Mouse (Mus musculus): Measurements from ENCODE around the gene Gm20605. TPM values are rescaled to one million over a fixed set of nuclear protein-coding genes. Genes with fewer than 3 reads are reported as not detected.
A peak's percentile ranks its signal among the peaks of the same experiment; 100 is the strongest.

Gm20605 gene
- polyA plus RNA-seq, 1 experiment from 2014 or later = 10.1 TPM

- Histone ChIP-seq H3K27ac (ENCODE audit: low read depth) (peak overlapping the region; percentile 79; the same call in 1 of the 2 replicates), H3K9ac (ENCODE audit: low read length) (no peak overlapping the region), H3K36me3 (ENCODE audit: control insufficient read depth, insufficient read depth, low read length) (peaks cover 20% of the 10 kb centered on the region), H3K4me2 (ENCODE audit: low read length) (no peak overlapping the region), H3K27me3 (replicated peaks; ENCODE audit: control insufficient read depth, insufficient read depth, low read length) (no peaks in the 10 kb centered on the region), H3K4me1 (replicated peaks; ENCODE audit: control insufficient read depth, insufficient read depth, low read length) (peaks cover 38% of the 10 kb centered on the region), H3K4me3 (ENCODE audit: low read depth, low read length) (no peak overlapping the region), H3K9me3 (ENCODE audit: control insufficient read depth, low read length) (no peaks in the 10 kb centered on the region)
- no peak for ATAC-seq (replicated peaks; ENCODE audit: low FRiP score, low TSS enrichment, low read depth)
- WGBS = 89% methylated on average over 1 of the region's 1 CpGs
- DNase-seq (ENCODE audit: low spot score) = no peak
These were observed 41.3 kb downstream of the Gm20605 start for GRCm38 (mm10) chr5:137670240-137670639.

- no peaks in the 10 kb centered on the region for H3K27me3 ChIP-seq (replicated peaks; ENCODE audit: control insufficient read depth, insufficient read depth, low read length)
- H3K9me3 ChIP-seq (ENCODE audit: control insufficient read depth, low read length) = no peaks in the 10 kb centered on the region
- peak overlapping the region; percentile 29 for H3K4me2 ChIP-seq (ENCODE audit: low read length)
- peak overlapping the region; percentile 79 for H3K27ac ChIP-seq (ENCODE audit: low read depth)
- DNase-seq (ENCODE audit: low spot score) (peak; percentile 79), ATAC-seq (replicated peaks; ENCODE audit: low FRiP score, low TSS enrichment, low read depth) (peak; percentile 84)
- H3K4me1 ChIP-seq (replicated peaks; ENCODE audit: control insufficient read depth, insufficient read depth, low read length) = peaks cover 38% of the 10 kb centered on the region
- WGBS = 4% methylated on average over 9 of the region's 9 CpGs
- peaks cover 7% of the 10 kb centered on the region for H3K36me3 ChIP-seq (ENCODE audit: control insufficient read depth, insufficient read depth, low read length)
- H3K9ac ChIP-seq (ENCODE audit: low read length) = no peak overlapping the region
- no peak overlapping the region for H3K4me3 ChIP-seq (ENCODE audit: low read depth, low read length)
These were observed 42.7 kb downstream of the Gm20605 start for GRCm38 (mm10) chr5:137671443-137672240.

GRCm38 (mm10) chr5:137672361-137672760 lies 43.4 kb downstream of the Gm20605 start:
- Histone ChIP-seq H3K9me3 (ENCODE audit: control insufficient read depth, low read length) (no peaks in the 10 kb centered on the region), H3K27ac (ENCODE audit: low read depth) (peak overlapping the region; percentile 79), H3K27me3 (replicated peaks; ENCODE audit: control insufficient read depth, insufficient read depth, low read length) (no peaks in the 10 kb centered on the region), H3K4me1 (replicated peaks; ENCODE audit: control insufficient read depth, insufficient read depth, low read length) (peaks cover 38% of the 10 kb centered on the region), H3K36me3 (ENCODE audit: control insufficient read depth, insufficient read depth, low read length) (no peaks in the 10 kb centered on the region; the same call in 1 of the 2 replicates), H3K4me3 (ENCODE audit: low read depth, low read length) (no peak overlapping the region), H3K4me2 (ENCODE audit: low read length) (peak overlapping the region; percentile 29; the same call in 1 of the 2 replicates), H3K9ac (ENCODE audit: low read length) (no peak overlapping the region)
- DNase-seq (ENCODE audit: low spot score) (no peak), ATAC-seq (replicated peaks; ENCODE audit: low FRiP score, low TSS enrichment, low read depth) (no peak)
- WGBS = 66% methylated on average over 5 of the region's 5 CpGs

- Histone ChIP-seq H3K27ac (ENCODE audit: low read depth) (no peak overlapping the region), H3K4me2 (ENCODE audit: low read length) (no peak overlapping the region), H3K9me3 (ENCODE audit: control insufficient read depth, low read length) (no peaks in the 10 kb centered on the region), H3K36me3 (ENCODE audit: control insufficient read depth, insufficient read depth, low read length) (no peaks in the 10 kb centered on the region), H3K4me1 (replicated peaks; ENCODE audit: control insufficient read depth, insufficient read depth, low read length) (peaks cover 38% of the 10 kb centered on the region), H3K9ac (ENCODE audit: low read length) (no peak overlapping the region), H3K4me3 (ENCODE audit: low read depth, low read length) (no peak overlapping the region), H3K27me3 (replicated peaks; ENCODE audit: control insufficient read depth, insufficient read depth, low read length) (no peaks in the 10 kb centered on the region)
- WGBS = 72% methylated on average over 6 of the region's 6 CpGs
- DNase-seq (ENCODE audit: low spot score) (no peak), ATAC-seq (replicated peaks; ENCODE audit: low FRiP score, low TSS enrichment, low read depth) (no peak)
These were observed 44.0 kb downstream of the Gm20605 start for GRCm38 (mm10) chr5:137673015-137673414.

- no peak for ATAC-seq (replicated peaks; ENCODE audit: low FRiP score, low TSS enrichment, low read depth)
- Histone ChIP-seq H3K9me3 (ENCODE audit: control insufficient read depth, low read length) (no peaks in the 10 kb centered on the region), H3K9ac (ENCODE audit: low read length) (no peak overlapping the region), H3K4me2 (ENCODE audit: low read length) (no peak overlapping the region), H3K27me3 (replicated peaks; ENCODE audit: control insufficient read depth, insufficient read depth, low read length) (no peaks in the 10 kb centered on the region), H3K27ac (ENCODE audit: low read depth) (no peak overlapping the region), H3K4me3 (ENCODE audit: low read depth, low read length) (no peak overlapping the region), H3K36me3 (ENCODE audit: control insufficient read depth, insufficient read depth, low read length) (no peaks in the 10 kb centered on the region), H3K4me1 (replicated peaks; ENCODE audit: control insufficient read depth, insufficient read depth, low read length) (peaks cover 31% of the 10 kb centered on the region)
- DNase-seq (ENCODE audit: low spot score) = no peak
- 95% methylated on average over 8 of the region's 8 CpGs for WGBS
These were observed 45.8 kb downstream of the Gm20605 start for GRCm38 (mm10) chr5:137674786-137675185.

GRCm38 (mm10) chr5:137677859-137678258 lies 48.9 kb downstream of the Gm20605 start:
- Histone ChIP-seq H3K36me3 (ENCODE audit: control insufficient read depth, insufficient read depth, low read length) (0 out of 2 replicates have a peak, but pooled peaks cover 6% of the 10 kb centered on the region), H3K27ac (ENCODE audit: low read depth) (no peak overlapping the region), H3K9ac (ENCODE audit: low read length) (no peak overlapping the region), H3K27me3 (replicated peaks; ENCODE audit: control insufficient read depth, insufficient read depth, low read length) (no peaks in the 10 kb centered on the region), H3K4me3 (ENCODE audit: low read depth, low read length) (no peak overlapping the region), H3K4me2 (ENCODE audit: low read length) (no peak overlapping the region), H3K4me1 (replicated peaks; ENCODE audit: control insufficient read depth, insufficient read depth, low read length) (peaks cover 5% of the 10 kb centered on the region; the same call in 1 of the 2 replicates), H3K9me3 (ENCODE audit: control insufficient read depth, low read length) (no peaks in the 10 kb centered on the region)
- DNase-seq (ENCODE audit: low spot score) = no peak
- 91% methylated on average over 8 of the region's 8 CpGs for WGBS
- ATAC-seq (replicated peaks; ENCODE audit: low FRiP score, low TSS enrichment, low read depth) = no peak

GRCm38 (mm10) chr5:137678736-137679135 lies 49.8 kb downstream of the Gm20605 start:
- Histone ChIP-seq H3K36me3 (ENCODE audit: control insufficient read depth, insufficient read depth, low read length) (0 out of 2 replicates have a peak, but pooled peaks cover 6% of the 10 kb centered on the region), H3K27me3 (replicated peaks; ENCODE audit: control insufficient read depth, insufficient read depth, low read length) (no peaks in the 10 kb centered on the region), H3K27ac (ENCODE audit: low read depth) (no peak overlapping the region), H3K4me3 (ENCODE audit: low read depth, low read length) (no peak overlapping the region), H3K4me2 (ENCODE audit: low read length) (no peak overlapping the region), H3K9ac (ENCODE audit: low read length) (no peak overlapping the region), H3K9me3 (ENCODE audit: control insufficient read depth, low read length) (no peaks in the 10 kb centered on the region), H3K4me1 (replicated peaks; ENCODE audit: control insufficient read depth, insufficient read depth, low read length) (peaks cover 9% of the 10 kb centered on the region)
- no peak for ATAC-seq (replicated peaks; ENCODE audit: low FRiP score, low TSS enrichment, low read depth)
- WGBS = 80% methylated on average over 3 of the region's 3 CpGs
- no peak for DNase-seq (ENCODE audit: low spot score)

- DNase-seq (ENCODE audit: low spot score) = no peak
- H3K27ac ChIP-seq (ENCODE audit: low read depth) = no peak overlapping the region
- H3K4me1 ChIP-seq (replicated peaks; ENCODE audit: control insufficient read depth, insufficient read depth, low read length) = peaks cover 9% of the 10 kb centered on the region
- 79% methylated on average over 4 of the region's 4 CpGs for WGBS
- H3K36me3 ChIP-seq (ENCODE audit: control insufficient read depth, insufficient read depth, low read length) = 0 out of 2 replicates have a peak, but pooled peaks cover 6% of the 10 kb centered on the region
- H3K4me3 ChIP-seq (ENCODE audit: low read depth, low read length) = no peak overlapping the region
- no peaks in the 10 kb centered on the region for H3K9me3 ChIP-seq (ENCODE audit: control insufficient read depth, low read length)
- H3K4me2 ChIP-seq (ENCODE audit: low read length) = no peak overlapping the region
- no peak overlapping the region for H3K9ac ChIP-seq (ENCODE audit: low read length)
- no peak for ATAC-seq (replicated peaks; ENCODE audit: low FRiP score, low TSS enrichment, low read depth)
- no peaks in the 10 kb centered on the region for H3K27me3 ChIP-seq (replicated peaks; ENCODE audit: control insufficient read depth, insufficient read depth, low read length)
These were observed 50.8 kb downstream of the Gm20605 start for GRCm38 (mm10) chr5:137679726-137680125.

- WGBS = 89% methylated on average over 6 of the region's 6 CpGs
- Histone ChIP-seq H3K36me3 (ENCODE audit: control insufficient read depth, insufficient read depth, low read length) (0 out of 2 replicates have a peak, but pooled peaks cover 6% of the 10 kb centered on the region), H3K4me3 (ENCODE audit: low read depth, low read length) (no peak overlapping the region), H3K9me3 (ENCODE audit: control insufficient read depth, low read length) (no peaks in the 10 kb centered on the region), H3K4me1 (replicated peaks; ENCODE audit: control insufficient read depth, insufficient read depth, low read length) (peaks cover 9% of the 10 kb centered on the region), H3K9ac (ENCODE audit: low read length) (no peak overlapping the region), H3K27ac (ENCODE audit: low read depth) (no peak overlapping the region), H3K27me3 (replicated peaks; ENCODE audit: control insufficient read depth, insufficient read depth, low read length) (no peaks in the 10 kb centered on the region), H3K4me2 (ENCODE audit: low read length) (peak overlapping the region; percentile 85)
- DNase-seq (ENCODE audit: low spot score) (no peak), ATAC-seq (replicated peaks; ENCODE audit: low FRiP score, low TSS enrichment, low read depth) (no peak)
These were observed 53.6 kb downstream of the Gm20605 start for GRCm38 (mm10) chr5:137682526-137682925.
